Mouse (Mus musculus): ENCODE data around the gene Kctd11. TPM values are rescaled to one million over a fixed set of nuclear protein-coding genes. Genes with fewer than 3 reads are reported as not detected.

The Kctd11 gene
- polyA plus RNA-seq, 1 experiment, result 13.8 TPM

- no peak for DNase-seq (ENCODE audit: low spot score)
Measured at GRCm38 (mm10) chr11:69912716-69913530, 31.7 kb upstream of the Kctd11 start.

DNA sequence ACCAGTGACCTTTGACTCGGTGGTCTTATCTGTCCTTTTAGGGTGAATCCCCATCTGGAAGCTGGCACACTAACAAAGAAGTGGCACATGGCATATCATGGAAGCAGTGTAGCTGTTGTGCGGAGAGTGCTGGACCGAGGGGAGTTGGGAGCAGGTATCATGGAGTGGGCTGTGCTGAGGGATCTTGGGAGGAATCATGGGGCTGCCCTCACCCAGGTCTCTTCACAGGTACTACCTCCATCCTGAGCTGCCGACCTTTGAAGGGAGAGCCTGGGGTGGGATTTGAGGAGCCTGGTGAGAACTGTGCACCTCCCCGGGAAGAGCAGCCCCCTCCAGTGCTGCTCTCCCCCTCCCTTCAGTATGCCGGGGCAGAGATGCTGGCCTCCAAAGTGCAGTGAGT is 30.5 kb upstream of the Kctd11 start:
- no peak for DNase-seq (ENCODE audit: low spot score)

GRCm38 (mm10) chr11:69910781-69911560 is 29.8 kb upstream of the Kctd11 start:
- no peak for DNase-seq (ENCODE audit: low spot score)

- no peak for DNase-seq (ENCODE audit: low spot score)
Measured at GRCm38 (mm10) chr11:69910177-69910576, 29.0 kb upstream of the Kctd11 start.

DNA sequence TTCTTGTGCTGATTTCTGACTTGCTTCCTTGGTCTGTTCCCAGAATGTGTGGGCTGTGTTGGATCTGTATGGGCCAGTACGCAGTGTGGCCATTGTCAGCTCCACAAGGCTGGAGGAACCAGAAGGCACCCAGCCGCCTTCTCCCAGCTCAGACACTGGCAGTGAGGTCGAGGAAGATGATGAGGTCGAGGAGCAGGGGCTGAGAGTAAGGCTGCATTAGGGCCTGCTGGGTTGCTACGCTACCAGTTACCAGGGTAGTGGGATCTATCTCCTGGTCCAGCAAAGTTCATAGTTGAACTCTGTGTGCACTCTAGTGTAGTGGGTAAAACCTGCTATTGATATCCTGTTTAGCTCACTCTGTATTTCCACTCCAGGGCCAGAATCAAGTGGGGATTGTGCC is 28.0 kb upstream of the Kctd11 start:
- no peak for DNase-seq (ENCODE audit: low spot score)

DNA sequence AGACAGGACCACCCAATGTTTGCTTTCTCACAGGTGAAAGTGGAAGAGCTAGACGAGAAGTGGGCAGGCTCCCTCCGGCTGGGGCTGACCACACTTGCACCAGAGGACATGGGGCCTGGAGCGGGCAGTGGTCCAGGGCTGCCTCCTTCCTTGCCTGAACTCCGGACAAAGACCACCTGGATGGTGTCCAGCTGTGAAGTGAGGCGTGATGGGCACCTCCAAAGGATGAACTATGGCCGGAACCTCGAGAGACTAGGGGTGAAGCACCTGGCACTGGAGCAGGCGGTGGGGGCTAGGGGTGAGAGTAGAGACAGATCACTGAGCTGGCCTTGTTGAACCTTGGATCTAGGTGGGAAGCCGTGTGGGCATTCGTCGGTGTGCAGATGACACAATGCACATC is 27.4 kb upstream of the Kctd11 start:
- DNase-seq (ENCODE audit: low spot score), result no peak

- DNase-seq (ENCODE audit: low spot score), result no peak
Measured at GRCm38 (mm10) chr11:69904311-69904710, 23.1 kb upstream of the Kctd11 start.

DNA sequence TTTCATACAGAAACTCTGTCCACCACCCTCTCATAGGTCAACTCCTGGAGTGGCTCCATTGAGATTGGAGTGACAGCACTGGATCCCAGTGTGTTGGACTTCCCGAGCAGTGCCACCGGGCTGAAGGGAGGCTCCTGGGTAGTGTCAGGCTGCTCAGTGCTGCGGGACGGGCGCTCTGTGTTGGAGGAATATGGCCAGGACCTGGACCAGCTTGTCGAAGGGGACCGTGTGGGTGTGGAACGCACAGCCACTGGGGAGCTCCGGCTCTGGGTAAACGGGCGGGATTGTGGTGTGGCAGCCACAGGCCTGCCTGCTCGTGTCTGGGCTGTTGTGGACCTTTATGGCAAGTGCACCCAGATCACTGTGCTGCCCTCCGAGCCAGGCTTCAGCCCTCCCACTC is 21.8 kb upstream of the Kctd11 start:
- no peak for DNase-seq (ENCODE audit: low spot score)

GRCm38 (mm10) chr11:69901993-69902392 is 20.8 kb upstream of the Kctd11 start:
- DNase-seq (ENCODE audit: low spot score), result no peak

- peak; percentile 85 for DNase-seq (ENCODE audit: low spot score)
Measured at GRCm38 (mm10) chr11:69901406-69901846, 20.2 kb upstream of the Kctd11 start.

GRCm38 (mm10) chr11:69900471-69901405 is 19.5 kb upstream of the Kctd11 start, which contains the start of the genes 2810408A11Rik and Neurl4:
2810408A11Rik (minus strand) TSS chr11:69900987.
Neurl4 (plus strand) TSS chr11:69901072.
- DNase-seq (ENCODE audit: low spot score), result peak; percentile 71

GRCm38 (mm10) chr11:69899870-69900269 is 18.7 kb upstream of the Kctd11 start:
- DNase-seq (ENCODE audit: low spot score), result no peak

GRCm38 (mm10) chr11:69895291-69895690 is 14.1 kb upstream of the Kctd11 start, which contains the start of gene Acap1:
Acap1 (minus strand) TSS chr11:69895539.
- DNase-seq (ENCODE audit: low spot score), result no peak

GRCm38 (mm10) chr11:69894671-69895070 is 13.5 kb upstream of the Kctd11 start:
- no peak for DNase-seq (ENCODE audit: low spot score)

DNA sequence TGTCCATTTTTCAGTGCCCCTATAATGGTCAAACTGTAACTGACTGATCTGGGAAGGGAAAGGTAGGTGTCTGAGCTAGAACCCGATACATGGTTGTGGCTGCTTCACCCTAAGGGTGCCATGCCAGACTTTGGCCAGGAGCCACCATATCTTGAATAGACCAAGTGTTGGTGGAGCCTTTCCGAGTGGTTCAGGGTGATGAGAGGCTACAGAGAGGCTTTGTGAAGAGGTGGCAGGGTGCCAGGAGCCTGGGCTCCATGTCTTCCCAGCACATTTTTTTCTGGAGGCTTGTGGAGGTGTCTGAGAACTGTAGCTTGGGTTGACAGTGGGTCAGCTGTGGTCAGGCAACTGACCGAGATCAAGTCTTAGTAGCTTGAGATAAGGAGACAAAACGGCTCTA is 10.3 kb upstream of the Kctd11 start:
- no peak for DNase-seq (ENCODE audit: low spot score)

GRCm38 (mm10) chr11:69886907-69887635 is 5.9 kb upstream of the Kctd11 start:
- no peak for DNase-seq (ENCODE audit: low spot score)

- no peak for DNase-seq (ENCODE audit: low spot score)
Measured at GRCm38 (mm10) chr11:69884663-69885062, 3.5 kb upstream of the Kctd11 start.

- DNase-seq (ENCODE audit: low spot score), result no peak
Measured at GRCm38 (mm10) chr11:69884240-69884639, 3.0 kb upstream of the Kctd11 start.

- no peak for DNase-seq (ENCODE audit: low spot score)
Measured at GRCm38 (mm10) chr11:69883527-69884151, 2.4 kb upstream of the Kctd11 start.

DNA sequence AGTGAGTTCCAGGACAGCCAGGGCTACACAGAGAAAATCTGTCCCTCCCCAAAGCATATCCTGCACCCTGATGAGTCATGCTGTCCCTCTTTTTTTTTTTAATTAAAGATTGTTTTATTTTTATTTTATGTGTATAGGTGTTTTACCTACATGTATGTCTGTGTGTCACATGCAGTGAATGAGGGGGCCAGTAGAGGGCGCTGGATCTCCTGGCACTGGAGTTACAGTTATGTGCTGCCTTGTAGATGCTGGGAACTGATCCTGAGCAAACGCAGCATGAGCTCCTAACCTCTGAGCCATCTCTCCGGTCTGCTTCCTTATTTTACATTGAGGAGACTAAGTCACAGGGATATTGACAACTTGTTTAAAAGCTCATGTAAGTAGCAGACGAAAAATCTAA is 1.9 kb upstream of the Kctd11 start:
- no peak for DNase-seq (ENCODE audit: low spot score)
